Mouse (Mus musculus) adrenal gland, postnatal 36 days (tissue): ENCODE results near the gene Cdk10. TPM values are rescaled to one million over a fixed set of nuclear protein-coding genes. Genes with fewer than 3 reads are reported as not detected.
"Not testable (repeated sequence)": the region's sequence is repeated elsewhere in the genome, so short reads cannot be mapped to it uniquely, and the experiment has no call there.

Experiments
- DNase-seq, 2 experiments: peaks; one replicate each; pipeline ENCODE4 v3.0.0; 2021; ENCODE audit warnings: mixed read lengths in 1 of 2
- long read RNA-seq, 2 experiments: library from polyadenylated mRNA; stranded (forward); transcript quantifications; one replicate each; pipeline ENCODE4 v2.0.0; 2021; ENCODE audit warnings: borderline sequencing depth in 2 of 2
- total RNA-seq, 2 experiments: library from RNA; stranded (reverse); gene quantifications; 2 replicates each; pipeline ENCODE4 v1.2.3; 2021

The Cdk10 gene
- 10 to 100 TPM; 49.0 to 58.6 TPM for total RNA-seq
- long read RNA-seq, experiment 1, transcript Cdk10-201 (13 exons, 1,642 nt): major isoform, 26 of 52 reads
- long read RNA-seq, experiment 1, partial matches to known transcripts: 16 of 52 reads
- long read RNA-seq, experiment 1, other reads (novel, unspliced or antisense): 7 of 52 reads
- long read RNA-seq, experiment 2, transcript Cdk10-201 (13 exons, 1,642 nt): major isoform, 11 of 17 reads
- long read RNA-seq, experiment 2, partial matches to known transcripts: 1 of 17 reads
- long read RNA-seq, experiment 2, other reads (novel, unspliced or antisense): 2 of 17 reads

DNA sequence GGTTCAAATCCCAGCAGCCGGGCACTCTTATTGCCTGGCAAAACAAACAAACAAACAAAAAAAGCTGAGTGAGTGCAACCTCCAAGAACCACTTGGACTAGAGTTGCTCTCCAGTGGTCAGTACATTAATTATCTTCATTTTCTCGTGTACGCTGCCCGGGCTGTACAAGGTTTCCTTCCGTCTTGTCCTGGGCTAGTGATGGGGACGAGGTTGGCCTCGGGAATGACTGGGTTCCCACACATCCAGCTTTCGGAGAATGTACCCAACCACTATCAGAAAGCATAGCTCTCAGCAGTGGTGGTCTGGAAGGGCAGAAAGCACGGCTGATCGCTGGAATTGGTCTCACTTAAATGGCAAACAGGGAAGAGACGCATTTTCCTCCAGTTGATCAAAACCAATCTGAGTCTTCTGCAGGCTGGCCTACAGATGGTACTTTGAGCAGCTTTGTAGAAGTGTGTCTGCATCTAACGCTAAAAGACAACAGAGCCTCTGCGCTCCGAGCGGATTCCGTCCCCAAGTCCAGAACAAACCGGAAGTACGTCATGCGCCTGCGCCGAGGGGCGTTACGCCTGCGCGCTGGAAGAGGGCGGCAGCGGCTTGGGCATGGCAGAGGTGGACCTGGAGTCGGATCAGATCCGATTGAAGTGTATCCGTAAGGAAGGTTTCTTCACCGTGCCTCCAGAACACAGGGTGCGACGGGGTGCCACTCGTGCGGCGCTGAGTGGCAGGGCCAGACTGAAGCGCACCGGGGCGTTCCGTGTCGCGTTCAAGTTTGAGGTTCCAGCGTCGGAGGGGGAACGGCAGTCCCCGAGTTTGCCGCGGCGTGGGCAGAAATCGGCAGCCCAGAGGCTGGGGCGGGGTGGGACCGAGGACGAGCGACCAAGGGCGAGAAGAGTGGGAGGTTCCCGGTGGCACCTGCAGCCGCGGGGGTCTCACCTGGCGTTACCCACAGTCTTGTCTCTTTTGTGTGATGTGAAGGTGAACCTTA is at the start of gene Cdk10:
Cdk10 (plus strand) TSS at position 565 of the 989 bp plus-strand sequence.
- peak; percentile 96 to 97 for DNase-seq

DNA sequence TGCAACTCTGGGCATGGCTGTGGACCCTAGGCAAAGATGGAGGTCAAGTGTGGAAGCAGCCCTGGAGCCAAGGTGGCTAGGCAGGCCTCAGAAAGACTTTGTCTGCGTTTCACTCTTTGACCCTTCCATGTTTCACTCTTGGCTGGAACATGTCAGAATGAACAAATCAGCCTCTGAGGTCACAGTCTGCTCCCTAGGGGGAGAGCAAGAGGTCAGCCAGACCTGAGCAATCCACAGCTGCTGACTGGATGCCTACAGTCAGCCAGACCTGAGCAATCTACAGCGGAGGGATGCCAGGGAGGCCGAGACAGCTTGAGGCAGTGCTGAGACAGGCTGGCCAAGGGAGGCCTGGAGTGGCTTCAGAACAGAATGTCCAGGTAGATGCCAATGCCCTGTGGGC is 43.3 kb upstream of the Cdk10 start:
- DNase-seq: peak; percentile 65 to 66

DNA sequence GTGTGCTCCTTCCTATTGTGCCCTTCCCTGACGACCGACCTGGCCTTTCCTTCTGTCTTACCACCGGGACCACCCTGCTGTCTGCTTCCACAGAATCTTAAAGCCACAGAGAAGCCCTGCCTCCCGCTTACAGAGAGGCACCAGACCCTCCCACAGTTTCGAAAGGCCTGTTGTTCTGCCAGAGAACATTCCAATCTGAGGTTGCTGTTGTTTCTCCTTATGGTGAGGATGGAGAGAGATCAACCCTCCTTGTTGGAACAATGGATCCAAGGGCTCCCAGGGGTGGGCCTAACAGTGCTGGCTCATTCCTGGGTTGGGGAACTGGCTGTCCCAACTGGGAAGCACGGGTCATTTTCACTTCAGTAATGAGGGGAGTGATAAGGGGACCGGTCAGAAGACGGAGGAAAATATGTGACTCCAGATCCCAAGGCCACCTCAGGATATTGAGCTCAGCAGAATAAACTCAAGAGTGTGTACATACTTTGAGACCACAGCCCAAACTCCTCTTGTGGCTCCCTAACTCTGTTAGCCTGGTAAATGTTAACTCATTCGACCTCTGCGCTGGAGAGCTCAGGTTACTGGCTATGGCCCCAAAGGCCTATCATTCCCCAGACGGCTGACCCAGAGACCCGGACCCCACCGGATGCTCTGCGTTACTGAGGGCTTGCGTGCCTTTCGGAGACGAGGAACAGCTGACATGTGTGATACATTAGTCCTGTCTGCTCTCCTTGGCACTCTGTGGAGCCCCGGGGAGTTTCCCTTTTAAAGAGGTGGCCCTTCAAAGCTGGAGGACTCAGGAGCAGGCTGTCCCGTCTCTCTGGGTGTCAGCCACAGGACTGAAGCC is 38.9 kb upstream of the Cdk10 start, which contains the start of gene Dpep1:
Dpep1 (plus strand) TSS at position 677 of the 844 bp plus-strand sequence.
- DNase-seq: peak in 1 of 2 experiments; percentile 38

DNA sequence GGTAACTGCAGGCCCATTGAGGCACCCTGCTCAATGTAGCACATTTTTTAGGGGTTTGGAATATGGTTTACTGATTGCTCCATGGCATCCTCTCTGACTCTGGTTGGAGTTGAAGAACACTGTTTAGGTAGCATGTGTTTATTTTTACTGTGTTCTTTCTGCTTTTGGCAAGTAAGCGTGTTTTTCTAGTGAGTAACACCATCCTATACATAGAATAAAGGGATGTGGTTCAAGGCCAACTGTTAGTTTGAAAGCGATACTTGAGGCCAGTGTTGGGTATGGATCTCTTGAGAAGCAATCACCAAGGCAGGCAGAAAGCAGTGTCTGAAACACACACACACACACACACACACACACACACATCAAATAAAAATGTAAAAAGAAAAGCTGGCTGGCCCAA is 36.6 kb upstream of the Cdk10 start:
- DNase-seq: no peak

DNA sequence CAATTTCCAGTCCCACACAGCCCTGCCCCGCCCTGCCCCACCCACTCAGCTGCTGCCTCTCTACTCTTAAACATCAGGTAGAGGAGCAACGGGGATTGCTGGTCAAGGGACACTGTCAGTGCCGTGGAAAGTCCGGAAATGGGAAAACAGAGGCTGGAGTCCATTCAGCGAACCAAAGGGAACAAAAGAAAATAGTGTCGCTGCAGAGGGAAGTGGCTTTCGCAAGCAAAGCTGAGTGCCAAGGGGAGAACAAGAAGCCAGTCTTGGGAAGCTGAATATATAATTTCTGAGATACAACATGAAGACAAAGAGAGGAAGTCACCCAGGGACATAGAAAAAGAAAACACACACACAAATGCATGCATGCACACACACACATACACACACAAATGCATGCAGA is 35.8 kb upstream of the Cdk10 start:
- DNase-seq: no peak

DNA sequence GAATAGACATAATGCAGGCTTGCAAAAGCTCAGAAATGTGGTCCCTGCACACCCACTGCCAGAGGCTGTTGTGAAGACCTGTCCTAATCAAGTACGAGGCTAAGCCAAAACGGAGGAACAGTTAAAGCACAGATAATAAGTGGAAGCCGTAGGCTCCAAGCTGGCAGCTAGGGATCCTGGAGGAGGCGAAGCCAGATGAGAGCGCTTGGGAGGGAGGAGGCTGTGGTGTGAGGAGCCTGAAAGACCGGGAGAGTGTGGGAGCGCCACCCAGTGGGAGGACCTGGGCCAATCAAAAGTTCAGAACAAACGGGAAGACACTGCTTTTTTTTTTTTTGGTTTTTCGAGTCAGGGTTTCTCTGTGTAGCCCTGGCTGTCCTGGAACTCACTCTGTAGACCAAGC is 34.0 kb upstream of the Cdk10 start:
- DNase-seq: peak; percentile 83 to 88

DNA sequence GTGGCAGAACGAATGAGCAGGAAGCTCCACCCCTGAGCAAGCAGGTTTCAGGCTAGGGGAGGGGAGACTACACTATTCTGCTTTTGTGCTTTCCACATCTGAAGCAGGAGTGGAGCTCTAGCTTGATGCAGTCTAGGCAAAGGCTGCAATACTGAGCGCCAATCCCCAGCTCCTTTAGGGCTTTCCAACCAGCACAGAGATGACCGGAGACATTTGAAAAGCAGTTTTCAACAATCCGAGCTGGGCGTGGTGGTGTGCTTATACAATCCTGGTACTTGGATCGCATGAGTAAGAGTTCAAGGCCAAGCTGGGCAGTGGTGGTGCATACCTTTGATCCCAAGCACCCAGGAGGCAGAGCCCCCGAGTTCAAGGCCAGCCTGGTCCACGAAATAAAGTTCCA is 32.7 kb upstream of the Cdk10 start:
- DNase-seq: no peak

DNA sequence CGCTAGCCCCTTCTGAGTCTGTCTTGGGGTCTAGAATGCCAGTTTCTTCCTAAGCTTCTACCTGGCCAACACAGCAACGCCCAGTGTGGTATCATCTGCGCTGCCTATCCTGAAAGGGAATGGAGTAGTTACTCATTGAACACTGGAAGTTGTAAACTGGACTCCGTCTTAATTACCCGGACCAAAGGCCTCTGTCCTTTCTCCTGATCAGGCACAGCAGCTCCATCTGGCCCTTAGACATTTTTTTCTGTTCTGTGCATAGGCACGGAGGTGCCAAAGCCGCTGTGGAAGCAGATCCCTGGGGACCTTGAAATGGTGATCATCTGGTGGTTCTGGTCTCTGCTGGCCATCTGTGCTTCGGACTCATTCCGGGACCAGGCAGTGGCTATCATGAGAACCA is 30.9 kb upstream of the Cdk10 start:
- no peak for DNase-seq

DNA sequence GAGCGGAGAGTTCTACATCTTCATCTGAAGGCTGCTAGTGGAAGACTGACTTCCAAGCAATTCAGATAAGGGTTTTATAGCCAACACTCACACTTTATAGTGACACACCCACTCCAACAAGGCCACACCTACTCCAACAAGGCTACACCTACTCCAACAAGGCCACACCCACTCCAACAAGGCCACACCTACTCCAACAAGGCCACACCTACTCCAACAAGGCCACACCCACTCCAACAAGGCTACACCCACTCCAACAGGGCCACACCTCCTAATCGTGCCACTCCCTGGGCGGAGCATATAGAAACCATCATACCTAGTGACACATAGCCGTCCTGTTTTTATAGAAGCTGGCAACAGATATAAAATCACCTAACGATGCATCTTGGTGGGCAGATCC is 27.6 kb upstream of the Cdk10 start:
- DNase-seq: not testable (repeated sequence)

DNA sequence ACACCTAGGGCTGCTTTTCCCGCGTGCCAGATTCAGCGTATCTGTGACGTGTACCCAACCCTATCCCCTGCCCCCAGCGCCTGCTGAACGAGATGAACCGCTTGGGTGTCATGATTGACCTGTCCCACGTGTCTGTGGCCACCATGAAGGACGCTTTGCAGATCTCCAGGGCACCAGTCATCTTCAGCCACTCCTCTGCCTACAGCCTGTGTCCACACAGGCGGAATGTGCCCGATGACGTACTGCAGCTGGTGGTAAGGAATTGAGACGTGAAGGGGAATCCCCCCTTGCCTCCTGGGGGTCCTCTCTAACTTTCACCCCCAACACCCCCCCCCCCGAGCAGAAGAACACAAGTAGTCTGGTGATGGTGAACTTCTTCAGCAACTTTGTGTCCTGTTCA is 24.8 kb upstream of the Cdk10 start:
- no peak for DNase-seq

DNA sequence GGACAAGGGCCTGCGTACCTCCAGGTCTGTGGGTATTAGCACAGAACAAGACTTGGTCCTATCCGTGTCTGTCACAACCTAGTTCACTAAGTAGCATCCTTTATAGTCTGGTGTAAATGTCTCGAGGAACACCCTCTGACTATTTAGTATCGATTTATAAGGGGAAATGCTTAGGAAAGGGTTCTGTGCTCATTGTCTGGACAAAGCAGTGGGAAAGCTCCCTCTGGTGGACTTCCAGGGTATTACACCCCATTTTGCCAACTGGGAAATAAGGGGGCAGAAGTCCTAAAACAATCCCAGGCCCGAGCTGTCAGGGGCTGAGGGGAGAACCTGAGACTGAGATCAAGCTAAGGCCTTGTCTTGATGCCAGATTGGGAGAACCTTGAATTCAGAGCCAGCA is 22.4 kb upstream of the Cdk10 start:
- DNase-seq: peak; percentile 64 to 75

DNA sequence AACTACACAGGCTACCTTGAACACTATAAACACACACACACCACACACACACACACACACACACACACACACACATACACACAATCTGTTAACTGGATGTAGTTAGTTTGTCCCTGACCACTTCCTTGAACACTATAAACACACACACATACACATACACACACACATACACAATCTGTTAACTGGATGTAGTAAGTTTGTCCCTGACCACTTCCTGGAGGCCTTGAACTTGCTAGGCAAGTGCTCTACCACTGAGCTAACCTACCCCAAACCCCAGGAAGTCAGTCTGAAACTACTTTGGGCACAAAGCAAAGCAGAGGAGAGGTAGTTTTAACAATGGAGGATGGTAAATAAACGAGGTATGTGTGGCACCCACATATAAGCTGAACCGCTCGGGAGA is 21.1 kb upstream of the Cdk10 start:
- no peak for DNase-seq

DNA sequence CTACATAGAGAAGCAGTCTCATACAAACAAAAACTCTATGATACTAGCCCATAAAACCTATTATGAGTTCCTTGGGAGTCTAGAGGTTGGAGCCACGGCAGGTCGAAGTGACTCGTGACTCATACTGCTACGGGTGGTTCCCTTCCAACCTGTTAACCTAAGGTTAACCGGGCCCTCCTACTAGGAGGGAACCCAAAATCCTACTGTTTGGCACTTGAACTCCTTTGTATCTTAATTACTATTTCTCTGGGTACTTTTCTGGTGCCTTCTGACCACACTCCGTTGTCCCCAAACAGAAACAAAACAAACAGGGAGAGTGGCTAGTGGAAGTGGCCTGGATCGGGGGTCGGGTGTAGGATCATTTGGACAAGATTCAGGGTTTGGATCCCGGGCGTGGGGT is 12.8 kb upstream of the Cdk10 start:
- DNase-seq: no peak

DNA sequence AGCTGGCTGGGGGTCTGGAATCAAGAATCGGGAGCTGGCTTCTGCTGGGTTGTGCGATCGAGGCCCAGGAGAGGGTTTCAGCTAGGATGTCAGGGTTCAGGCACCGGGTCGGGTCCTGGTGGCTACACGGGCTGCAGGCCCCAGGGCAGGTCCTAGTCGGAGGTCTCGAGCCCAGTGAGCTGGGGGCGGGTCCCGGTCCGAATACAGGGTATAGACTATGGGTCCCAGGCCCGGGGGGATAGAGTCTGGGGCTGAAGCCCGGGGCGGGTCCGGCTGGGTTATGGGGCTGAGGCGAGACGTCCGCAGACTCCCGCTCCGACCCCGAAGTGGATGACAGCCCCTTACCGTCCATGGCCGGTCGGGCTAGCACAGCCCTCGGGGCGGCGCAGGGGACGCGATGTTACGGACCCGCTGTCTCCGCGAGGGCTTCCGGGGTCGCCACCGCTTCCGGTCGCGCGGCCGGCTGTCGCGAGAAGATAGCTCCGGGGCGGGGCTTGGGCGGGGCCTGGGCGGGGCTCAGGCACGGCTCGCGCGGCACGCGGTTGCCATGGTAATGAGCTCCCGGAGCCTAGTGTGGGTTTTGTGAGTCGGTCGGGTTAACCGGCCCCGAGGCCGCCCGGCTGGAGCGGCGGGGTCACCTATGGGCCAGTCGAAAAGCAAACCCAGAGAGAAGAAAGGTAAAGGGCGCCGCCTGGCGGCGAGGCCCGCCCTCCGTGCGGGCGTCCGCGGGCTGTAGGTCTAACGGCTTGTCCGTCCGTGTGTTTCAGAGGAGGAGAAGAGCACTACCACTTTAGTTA is 12.1 kb upstream of the Cdk10 start, which contains the start of the genes Chmp1a and Spata33:
Chmp1a (minus strand) TSS at position 443 of the 797 bp plus-strand sequence.
Spata33 (plus strand) TSS at position 512 of the 797 bp plus-strand sequence.
- peak; percentile 95 to 96 for DNase-seq

DNA sequence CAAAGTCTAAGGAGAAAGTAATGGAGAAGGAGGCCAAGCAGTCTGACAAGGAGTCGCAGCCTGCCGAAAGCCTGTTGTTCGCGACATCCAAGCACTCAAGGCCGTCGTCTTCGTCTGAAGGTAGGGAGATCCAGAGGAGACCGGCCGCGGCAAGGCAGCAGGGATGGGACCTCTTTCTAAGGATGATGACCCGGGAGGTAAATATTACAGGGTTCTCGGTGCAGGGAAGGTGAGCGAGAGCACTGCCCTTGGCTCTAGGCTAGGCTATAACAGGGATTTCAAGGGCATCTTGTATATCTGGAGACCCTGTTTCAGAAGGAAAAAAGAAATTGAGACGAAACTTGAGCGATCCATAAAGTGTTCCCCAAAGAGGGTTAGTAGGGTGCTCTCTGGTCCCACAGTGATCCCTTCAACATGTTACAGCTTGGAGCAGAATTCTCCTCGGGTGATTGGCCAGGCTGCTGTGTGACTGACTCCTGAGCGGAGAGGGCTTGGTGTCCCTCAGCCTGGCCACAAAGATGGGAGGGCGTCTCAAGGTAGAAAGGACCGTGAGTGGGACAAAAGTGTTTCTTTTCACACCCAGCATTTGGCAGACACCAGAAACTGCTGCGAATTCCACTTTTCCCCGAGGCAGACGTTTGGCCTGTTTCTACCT is 11.4 kb upstream of the Cdk10 start:
- DNase-seq: no peak

DNA sequence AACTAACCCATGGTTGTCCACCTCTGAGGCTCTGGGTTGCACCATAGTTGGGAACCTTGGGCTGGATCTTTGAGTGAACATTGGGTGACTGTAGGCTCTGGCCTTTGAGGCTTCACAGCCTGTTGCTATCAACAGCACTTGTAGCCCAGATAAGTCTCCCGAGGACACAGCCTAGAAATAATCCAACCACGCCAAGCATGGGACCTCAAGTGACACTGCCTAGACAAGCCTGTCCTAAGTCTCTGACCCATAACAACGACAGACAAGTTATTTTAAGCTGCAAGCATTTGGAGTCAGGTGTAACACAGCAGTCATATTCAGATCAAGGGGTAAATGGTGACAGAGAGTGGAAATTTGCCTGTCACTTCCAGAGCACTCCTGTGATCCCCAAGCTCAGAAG is 9.2 kb upstream of the Cdk10 start:
- no peak for DNase-seq

DNA sequence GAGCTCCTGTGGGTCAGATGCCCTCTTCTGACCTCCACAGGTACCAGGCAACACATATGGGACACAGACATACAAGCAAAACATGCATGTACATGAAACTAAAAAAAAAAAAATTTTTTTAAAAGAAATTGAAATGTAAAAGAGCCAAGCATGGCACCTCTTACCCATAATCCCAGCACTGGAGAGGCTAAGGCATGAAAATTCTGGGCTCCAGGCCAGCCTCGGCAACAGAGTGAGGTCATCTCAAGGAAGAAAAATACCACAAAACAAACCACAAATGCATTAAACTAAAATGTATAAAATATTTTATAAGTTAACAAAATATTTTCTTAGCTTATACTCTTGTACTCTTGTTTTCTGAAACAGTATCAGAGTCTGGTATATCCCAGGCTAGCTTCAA is 3.7 kb upstream of the Cdk10 start:
- DNase-seq: no peak

DNA sequence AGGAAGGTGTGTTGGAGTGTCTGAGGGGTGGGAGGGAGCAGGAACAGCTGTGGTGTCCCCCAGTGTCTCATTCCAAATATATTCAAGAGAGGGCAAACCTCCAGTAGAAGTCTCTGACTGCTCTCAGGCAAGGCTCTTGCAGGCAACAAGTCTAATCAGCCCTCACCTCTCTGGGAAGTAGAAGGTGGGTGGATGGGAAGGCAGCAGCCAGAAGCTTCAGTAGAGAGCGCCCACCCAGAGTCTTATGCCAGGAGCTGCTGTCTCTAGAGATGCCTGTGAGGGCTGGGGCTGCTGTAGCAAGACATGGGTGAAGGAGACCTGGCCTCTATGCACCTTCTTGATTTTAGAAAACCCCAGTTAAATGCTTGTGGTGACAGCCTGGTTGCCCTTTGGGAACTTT is 3.8 kb downstream of the Cdk10 start:
- no peak for DNase-seq

DNA sequence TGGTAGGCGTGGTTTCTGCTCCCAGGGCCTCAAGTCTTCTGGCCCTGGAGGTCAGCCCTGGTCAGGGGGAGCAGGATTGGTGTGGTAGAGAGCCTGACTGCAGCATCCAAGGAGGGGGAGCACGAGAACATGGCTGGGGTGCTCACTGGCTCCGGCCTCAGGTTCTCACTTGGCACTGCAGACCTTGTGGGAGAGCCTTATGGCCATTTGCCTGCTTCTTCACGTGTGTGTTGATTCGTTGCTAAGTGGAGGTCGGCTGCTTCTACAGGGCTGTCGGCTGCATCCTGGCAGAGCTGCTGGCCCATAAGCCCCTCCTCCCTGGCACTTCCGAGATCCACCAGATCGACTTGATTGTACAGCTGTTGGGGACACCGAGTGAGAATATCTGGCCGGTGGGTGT is 5.7 kb downstream of the Cdk10 start:
- DNase-seq: not testable (repeated sequence)

DNA sequence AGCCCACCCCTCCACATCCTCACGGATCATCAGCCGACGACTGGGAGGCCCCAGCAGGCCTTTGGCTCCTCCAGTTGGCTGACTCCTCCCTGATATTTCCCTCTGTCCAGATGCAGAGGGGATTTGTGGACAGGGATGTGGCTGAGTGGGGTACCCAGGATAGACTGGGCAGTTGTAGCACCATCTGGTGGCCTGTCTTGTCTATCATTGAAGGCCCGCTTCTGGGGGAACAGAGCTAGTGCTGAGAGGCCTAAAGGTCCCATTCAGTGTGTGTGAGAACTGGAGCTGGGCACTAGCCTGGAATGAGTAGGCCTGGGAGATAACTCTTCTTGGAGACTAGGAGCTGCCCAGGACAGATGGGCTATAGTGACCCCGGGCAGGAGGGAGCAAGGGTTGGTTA is 7.1 kb downstream of the Cdk10 start:
- peak in 1 of 2 experiments; percentile 28 for DNase-seq

DNA sequence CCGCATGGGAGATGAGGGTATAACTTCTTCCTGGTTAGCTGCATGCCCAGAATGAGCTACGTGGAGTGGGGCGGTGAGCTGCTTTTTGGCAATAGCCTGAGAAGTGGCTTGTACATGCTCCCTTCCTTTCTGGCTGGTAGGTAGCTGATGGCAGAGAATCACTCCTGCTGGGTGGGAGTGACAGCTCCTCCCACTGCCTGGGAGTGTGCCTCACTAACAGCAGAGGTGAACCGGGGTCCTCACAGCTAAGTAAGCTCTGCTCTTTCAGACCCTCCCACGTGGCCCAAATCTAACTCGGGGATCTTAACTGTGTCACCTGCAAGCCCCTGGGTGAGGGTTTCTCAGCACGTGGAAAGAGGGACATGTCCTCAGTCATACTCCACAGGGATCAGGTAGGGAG is 7.9 kb downstream of the Cdk10 start:
- no peak for DNase-seq
